Mouse (Mus musculus) forebrain, embryonic 11.5 days (tissue): Measurements from ENCODE around the gene Pds5a. TPM values are rescaled to one million over a fixed set of nuclear protein-coding genes. Genes with fewer than 3 reads are reported as not detected.

ENCODE experiments used
- ATAC-seq: fragments of 200-750 bp; cut with Nextera tagmentation; replicated peaks from 2 replicates; pipeline ENCODE4 v1.8.0; 2017; ENCODE audit warnings: moderate TSS enrichment; ENCODE audit not compliant: low FRiP score
- DNase-seq: peaks from one replicate; pipeline ENCODE4 v3.0.0-alpha.2; 2017; ENCODE audit warnings: low spot score
- H3K27ac ChIP-seq: fragments of 300-500 bp; sonication (generic); 2 replicates; pipeline ENCODE4 v1.5.1; 2014; ENCODE audit warnings: low read depth, low read length
- H3K27me3 ChIP-seq: fragments of 300-500 bp; sonication (generic); 2 replicates; pipeline ENCODE4 v1.6.1; 2014; ENCODE audit warnings: mild to moderate bottlenecking, low read length, mixed read lengths; ENCODE audit not compliant: control insufficient read depth, insufficient read depth
- H3K36me3 ChIP-seq: fragments of 300-500 bp; sonication (generic); 2 replicates; pipeline ENCODE4 v1.6.1; 2014; ENCODE audit warnings: mild to moderate bottlenecking, low read length, moderate library complexity, mixed read lengths; ENCODE audit not compliant: control insufficient read depth, insufficient read depth
- H3K4me1 ChIP-seq: fragments of 300-500 bp; sonication (generic); replicated peaks from 2 replicates; pipeline ENCODE4 v1.6.1; 2014; ENCODE audit warnings: low read length, mixed read lengths; ENCODE audit not compliant: control insufficient read depth, insufficient read depth
- H3K4me2 ChIP-seq: fragments of 300-500 bp; sonication (generic); 2 replicates; pipeline ENCODE4 v1.6.1; 2014; ENCODE audit warnings: low read depth, mild to moderate bottlenecking, low read length, moderate library complexity, mixed read lengths; ENCODE audit not compliant: severe bottlenecking
- H3K4me3 ChIP-seq: fragments of 300-500 bp; sonication (generic); 2 replicates; pipeline ENCODE4 v1.5.1; 2014; ENCODE audit warnings: low read depth, low read length
- H3K9ac ChIP-seq: fragments of 300-500 bp; sonication (generic); 2 replicates; pipeline ENCODE4 v1.6.1; 2014; ENCODE audit warnings: low read length
- H3K9me3 ChIP-seq: fragments of 300-500 bp; sonication (generic); 2 replicates; pipeline ENCODE4 v1.6.1; 2016; ENCODE audit warnings: low read length, mixed read lengths; ENCODE audit not compliant: control insufficient read depth
- WGBS: fragments of 180-500 bp; shearing (Covaris S2); extraction: QIAGEN DNeasy Blood & Tissue Kit; methylation state at CpG from one replicate; pipeline ENCODE4 v1.1.7; 2014; 5-methylcytosine and 5-hydroxymethylcytosine counted together
- polyA plus RNA-seq: library from polyadenylated mRNA; unstranded; fragments of >200 nt; fragmentation: Nextera tagmentation; extraction: Ambion mirVana; gene quantifications from 2 replicates; pipeline ENCODE4 v1.2.1, GENCODE M21; 2014

Gene Pds5a
- polyA plus RNA-seq, 1 experiment from 2014 or later, result 153 TPM

DNA sequence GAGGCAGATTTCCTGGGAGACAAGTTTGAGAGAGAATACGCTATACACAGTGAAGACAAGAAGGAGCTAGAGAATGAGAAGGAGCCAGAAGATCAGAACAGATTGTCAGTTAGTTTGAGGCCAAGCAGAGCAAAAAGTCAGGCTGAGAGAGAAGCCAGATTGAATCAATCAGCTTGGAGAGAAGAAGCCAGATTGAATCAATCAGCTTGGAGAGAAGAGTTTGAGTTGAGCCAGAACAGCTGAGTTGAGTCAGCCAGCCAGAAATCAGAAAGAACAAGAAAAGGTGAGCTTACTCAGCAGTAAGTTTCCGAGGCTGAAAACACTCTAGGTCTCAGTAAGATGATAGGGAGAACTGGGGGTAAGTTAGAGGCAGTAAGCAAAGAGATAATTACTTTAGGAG, 123.2 kb downstream of the Pds5a start:
- Histone ChIP-seq H3K36me3 (no peaks in the 10 kb centered on the region; the same call in 1 of the 2 replicates), H3K9me3 (no peaks in the 10 kb centered on the region), H3K9ac (no peak overlapping the region), H3K27me3 (no peaks in the 10 kb centered on the region), H3K4me3 (no peak overlapping the region), H3K27ac (no peak overlapping the region), H3K4me2 (no peak overlapping the region), H3K4me1 (no peaks in the 10 kb centered on the region)
- DNase-seq (no peak), ATAC-seq (no peak)
- WGBS, result 84% methylated on average over 2 of the region's 2 CpGs

DNA sequence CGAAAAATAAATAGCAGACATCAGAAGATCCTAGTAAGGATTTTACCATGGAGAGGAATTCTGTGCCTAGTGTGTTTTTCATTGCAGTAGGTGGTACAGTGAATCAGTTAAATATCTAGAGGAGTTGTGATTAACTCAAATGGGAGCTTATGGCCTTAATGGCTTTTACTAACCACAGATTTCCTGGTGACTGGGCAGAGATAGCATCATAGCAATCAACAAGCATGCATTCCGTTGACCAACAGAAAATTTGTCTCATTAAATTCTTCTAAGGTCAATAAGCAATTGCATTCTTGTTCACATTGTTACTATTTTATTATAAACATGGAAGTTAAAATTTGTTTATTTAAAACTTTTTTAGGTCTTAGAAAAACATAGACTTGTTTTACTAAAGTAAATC, 132.6 kb downstream of the Pds5a start:
- 89% methylated on average over 2 of the region's 2 CpGs for WGBS
- no peaks in the 10 kb centered on the region for H3K36me3 ChIP-seq
- ATAC-seq, result no peak

DNA sequence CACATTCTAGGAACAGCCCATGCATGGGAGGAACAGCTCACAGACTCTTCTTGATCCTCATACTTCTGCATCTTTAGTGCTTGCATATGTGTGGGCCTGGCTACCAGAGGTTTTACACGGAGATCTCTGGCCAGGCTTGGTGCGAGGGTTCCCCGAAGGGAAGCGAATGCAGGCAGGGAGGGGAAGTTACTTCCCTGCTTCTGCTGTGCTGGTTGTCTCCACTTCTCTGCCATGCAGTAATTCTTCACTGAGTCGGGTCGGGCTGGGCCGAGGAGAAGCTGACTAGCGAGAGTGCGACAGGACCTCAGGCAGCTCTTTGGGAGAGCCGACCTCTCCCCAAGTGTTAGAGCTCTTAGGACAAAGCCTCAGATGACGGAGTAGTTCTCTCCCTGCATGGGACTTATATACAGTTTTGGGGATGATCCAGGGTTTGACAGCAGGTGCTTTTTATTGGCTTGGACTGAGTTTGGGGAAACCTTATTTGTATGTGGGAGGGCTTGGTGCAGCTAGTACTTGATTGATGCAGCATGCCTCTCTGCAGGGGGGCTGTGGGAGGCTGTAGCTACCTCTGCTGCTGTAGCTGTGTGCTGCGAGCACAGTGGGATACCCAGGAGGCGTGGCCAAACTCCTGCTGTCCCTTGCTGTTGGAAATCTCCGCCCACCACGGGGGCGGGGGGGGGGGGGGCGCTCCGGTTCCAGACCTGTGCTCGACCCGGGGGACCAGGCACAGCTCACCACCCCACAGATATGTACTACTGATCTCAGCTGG, 136.8 kb downstream of the Pds5a start:
- Histone ChIP-seq H3K36me3 (no peaks in the 10 kb centered on the region), H3K9ac (no peak overlapping the region), H3K4me3 (no peak overlapping the region), H3K9me3 (no peaks in the 10 kb centered on the region), H3K27ac (no peak overlapping the region), H3K4me1 (0 out of 2 replicates have a peak, but pooled peaks cover 3% of the 10 kb centered on the region), H3K4me2 (no peak overlapping the region), H3K27me3 (no peaks in the 10 kb centered on the region)
- no peak for DNase-seq
- 36% methylated on average over 18 of the region's 20 CpGs for WGBS
- ATAC-seq, result no peak

More for the DNA sequence above, 132.6 kb downstream of the Pds5a start:
- Histone ChIP-seq H3K9ac (no peak overlapping the region), H3K4me2 (no peak overlapping the region), H3K9me3 (no peaks in the 10 kb centered on the region), H3K4me1 (0 out of 2 replicates have a peak, but pooled peaks cover 3% of the 10 kb centered on the region), H3K4me3 (no peak overlapping the region), H3K27me3 (no peaks in the 10 kb centered on the region), H3K27ac (no peak overlapping the region)
- DNase-seq, result no peak

DNA sequence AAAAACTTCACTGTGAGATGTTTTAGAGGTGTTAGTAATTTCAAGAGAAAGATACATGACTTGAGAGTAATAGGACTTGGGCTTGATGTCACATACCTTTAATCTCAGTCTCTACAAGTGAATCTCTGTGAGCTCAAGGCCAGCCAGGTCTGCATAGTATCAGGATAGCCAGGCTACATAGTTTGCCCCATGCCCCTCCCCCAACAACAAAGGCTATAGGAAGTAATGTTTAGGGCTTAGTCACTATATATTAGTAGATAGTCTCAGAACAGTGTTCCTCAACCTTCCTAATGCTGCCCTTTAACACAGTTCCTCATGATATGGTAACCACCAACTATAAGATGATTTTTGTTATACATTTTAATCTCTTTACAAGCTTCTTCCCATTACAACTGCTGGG, 141.0 kb downstream of the Pds5a start:
- ATAC-seq (no peak), DNase-seq (no peak)
- H3K36me3 ChIP-seq, result no peaks in the 10 kb centered on the region
- H3K4me3 ChIP-seq, result no peak overlapping the region
- H3K9me3 ChIP-seq, result no peaks in the 10 kb centered on the region
- no peak overlapping the region for H3K4me2 ChIP-seq
- H3K27me3 ChIP-seq, result no peaks in the 10 kb centered on the region
- H3K9ac ChIP-seq, result no peak overlapping the region
- H3K27ac ChIP-seq, result no peak overlapping the region
- 0 out of 2 replicates have a peak, but pooled peaks cover 3% of the 10 kb centered on the region for H3K4me1 ChIP-seq

Other genes starting within 250 kb of the Pds5a start
- gene Gm43552, start 205.4 kb downstream of the Pds5a start, polyA plus RNA-seq, result not detected in 2 replicates
- gene Smim14, start 161.1 kb downstream of the Pds5a start, polyA plus RNA-seq, result 71.9 and 79.9 TPM in 2 replicates
- 142 and 143 TPM in 2 replicates for gene Ube2k, start 161.0 kb downstream of the Pds5a start, polyA plus RNA-seq
- gene N4bp2, start 65.2 kb upstream of the Pds5a start, polyA plus RNA-seq, result 47.1 and 56.3 TPM in 2 replicates
- 0.07 and 0.09 TPM in 2 replicates for gene Rhoh, start 162.9 kb upstream of the Pds5a start, polyA plus RNA-seq
- not detected in 2 replicates for gene Chrna9, start 236.6 kb upstream of the Pds5a start, polyA plus RNA-seq